Mouse (Mus musculus) thymus, adult 2 months (tissue): ENCODE measurements around the gene Ptcd2.

Experiments used
- CTCF ChIP-seq: fragments of 200-500 bp; IDR thresholded peaks from 2 replicates; pipeline ENCODE4 v1.5.1; 2012; ENCODE audit warnings: mild to moderate bottlenecking, control low read depth, low read length, moderate library complexity, borderline replicate concordance; ENCODE audit not compliant: control insufficient read depth, poor library complexity, insufficient read depth; ENCODE audit errors: extremely low read depth
- POLR2A ChIP-seq: fragments of 200-500 bp; IDR thresholded peaks from 2 replicates; pipeline ENCODE4 v1.6.1; 2012; ENCODE audit warnings: mild to moderate bottlenecking, low read length, control low read depth, moderate library complexity; ENCODE audit not compliant: control insufficient read depth, poor library complexity, insufficient read depth; ENCODE audit errors: extremely low read depth

GRCm38 (mm10) chr13:99283916-99284315 lies 60.6 kb downstream of the Ptcd2 start:
- TF ChIP-seq POLR2A (no peak), CTCF (no peak)
